Mouse (Mus musculus) intestine, postnatal 0 days (tissue): ENCODE results near the gene Ctnnal1. TPM values are rescaled to one million over a fixed set of nuclear protein-coding genes. Genes with fewer than 3 reads are reported as not detected.
A peak's percentile ranks its signal among the peaks of the same experiment; 100 is the strongest.

ENCODE experiments used
- ATAC-seq: fragments of 200-750 bp; cut with Nextera tagmentation; 2 replicates; pipeline ENCODE4 v1.8.0; 2017; ENCODE audit warnings: mild to moderate bottlenecking, moderate TSS enrichment, moderate library complexity
- H3K27ac ChIP-seq: fragments of 300-500 bp; sonication (generic); 2 replicates; pipeline ENCODE4 v1.5.1; 2014; ENCODE audit warnings: mild to moderate bottlenecking, low read depth, low read length, moderate library complexity
- H3K27me3 ChIP-seq: fragments of 300-500 bp; sonication (generic); replicated peaks from 2 replicates; pipeline ENCODE4 v1.6.1; 2014; ENCODE audit warnings: low read length, mixed read lengths; ENCODE audit not compliant: control insufficient read depth, insufficient read depth
- H3K36me3 ChIP-seq: fragments of 300-500 bp; sonication (generic); 2 replicates; pipeline ENCODE4 v1.6.1; 2014; ENCODE audit warnings: mild to moderate bottlenecking, moderate library complexity; ENCODE audit not compliant: control insufficient read depth, insufficient read depth
- H3K4me1 ChIP-seq: fragments of 300-500 bp; sonication (generic); replicated peaks from 2 replicates; pipeline ENCODE4 v1.6.1; 2014; ENCODE audit warnings: antibody characterized with exemption, low read length, mixed read lengths; ENCODE audit not compliant: control insufficient read depth, insufficient read depth
- H3K4me2 ChIP-seq: fragments of 300-500 bp; sonication (generic); replicated peaks from 2 replicates; pipeline ENCODE4 v1.6.1; 2014; ENCODE audit warnings: low read depth, mild to moderate bottlenecking, moderate library complexity
- H3K4me3 ChIP-seq: fragments of 300-500 bp; sonication (generic); 2 replicates; pipeline ENCODE4 v1.5.1; 2014; ENCODE audit warnings: low read depth, low read length
- H3K9ac ChIP-seq: fragments of 300-500 bp; sonication (generic); 2 replicates; pipeline ENCODE4 v1.6.1; 2014; ENCODE audit warnings: mild to moderate bottlenecking, low read depth, low read length
- H3K9me3 ChIP-seq: fragments of 300-500 bp; sonication (generic); 2 replicates; pipeline ENCODE4 v1.6.1; 2016; ENCODE audit warnings: mixed run types; ENCODE audit not compliant: control insufficient read depth
- CTCF ChIP-seq: sonication (generic); IDR thresholded peaks from 2 replicates; pipeline ENCODE4 v1.5.1; 2016; ENCODE audit warnings: low read depth, mild to moderate bottlenecking, control low read depth, antibody characterized with exemption, moderate library complexity
- WGBS: fragments of 180-500 bp; shearing (Covaris S2); extraction: QIAGEN DNeasy Blood & Tissue Kit; methylation state at CpG from one replicate; pipeline ENCODE4 v1.1.7; 2014; 5-methylcytosine and 5-hydroxymethylcytosine counted together
- polyA plus RNA-seq: library from polyadenylated mRNA; unstranded; fragments of >200 nt; fragmentation: Nextera tagmentation; extraction: Ambion mirVana; gene quantifications from 2 replicates; pipeline ENCODE4 v1.2.1, GENCODE M21; 2015

Gene Ctnnal1
- polyA plus RNA-seq, 1 experiment from 2014 or later = 10.1 TPM

DNA sequence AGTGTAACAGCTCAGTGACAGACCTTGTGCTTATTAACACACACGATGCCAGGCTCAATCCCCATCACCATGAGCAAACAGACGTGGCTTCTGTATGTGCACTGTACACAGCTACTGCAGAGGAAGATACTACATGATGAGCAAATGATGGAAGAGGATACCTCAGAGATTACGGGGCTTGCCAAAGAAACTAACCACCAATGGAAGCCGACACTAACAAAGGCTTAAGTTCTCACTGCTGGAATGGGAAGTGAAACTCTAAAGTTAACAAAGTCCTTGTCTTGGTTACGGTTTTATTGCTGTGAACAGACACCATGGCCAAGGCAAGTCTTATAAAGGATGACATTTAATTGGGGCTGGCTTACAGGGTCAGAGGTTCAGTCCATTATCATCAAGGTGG is 40.5 kb upstream of the Ctnnal1 start:
- H3K4me2 ChIP-seq = no peak overlapping the region
- H3K36me3 ChIP-seq = peaks cover 78% of the 10 kb centered on the region
- 82% methylated on average over 5 of the region's 5 CpGs for WGBS
- H3K27me3 ChIP-seq = no peaks in the 10 kb centered on the region
- TF ChIP-seq CTCF = no peak
- no peaks in the 10 kb centered on the region for H3K4me1 ChIP-seq
- H3K9me3 ChIP-seq = no peaks in the 10 kb centered on the region
- H3K4me3 ChIP-seq = no peak overlapping the region
- no peak overlapping the region for H3K27ac ChIP-seq
- H3K9ac ChIP-seq = no peak overlapping the region
- no peak for ATAC-seq

DNA sequence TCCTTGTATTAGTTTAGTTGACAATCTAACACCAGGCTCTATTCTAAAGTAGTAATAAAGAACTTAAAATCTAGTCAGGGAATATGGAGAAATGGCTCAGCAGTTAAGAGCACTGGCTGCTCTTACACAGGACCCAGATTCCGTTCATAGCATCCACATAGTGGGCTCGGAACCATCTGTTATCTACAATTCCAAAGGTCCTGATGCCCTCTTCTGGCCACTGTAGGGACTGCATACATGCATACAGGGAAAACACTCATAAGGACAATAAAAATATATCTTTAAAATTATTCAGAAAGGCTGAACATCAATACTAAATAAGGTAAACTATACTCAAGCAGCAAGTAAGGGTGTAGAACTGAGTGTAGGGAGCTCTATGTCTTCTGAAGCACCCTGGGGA is 36.7 kb upstream of the Ctnnal1 start:
- H3K4me1 ChIP-seq = no peaks in the 10 kb centered on the region
- peak; percentile 57 for TF ChIP-seq CTCF
- 98% methylated on average over 2 of the region's 2 CpGs for WGBS

DNA sequence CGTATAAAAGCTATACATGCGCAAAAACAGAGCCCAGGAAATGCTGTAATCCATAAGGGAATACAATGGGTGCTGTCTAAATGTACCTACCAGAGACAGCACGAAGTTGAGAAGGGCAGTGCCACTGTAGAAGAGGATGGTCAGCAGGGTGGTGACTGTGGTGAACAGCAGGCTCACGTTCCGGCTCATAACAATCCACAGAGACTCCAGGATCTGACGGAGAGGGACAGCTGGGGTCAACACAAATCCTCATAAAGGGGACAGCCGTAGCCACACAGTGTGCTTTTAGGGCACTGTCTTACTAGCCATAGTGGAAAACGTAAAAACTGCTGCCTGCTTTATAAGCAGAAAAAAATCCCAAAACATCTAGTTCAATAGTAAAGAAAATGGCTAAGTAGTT is 34.2 kb upstream of the Ctnnal1 start:
- H3K27me3 ChIP-seq = no peaks in the 10 kb centered on the region
- no peak overlapping the region for H3K9ac ChIP-seq
- no peak overlapping the region for H3K4me2 ChIP-seq
- ATAC-seq = no peak
- H3K27ac ChIP-seq = no peak overlapping the region
- H3K4me3 ChIP-seq = no peak overlapping the region
- H3K9me3 ChIP-seq = no peaks in the 10 kb centered on the region
- H3K4me1 ChIP-seq = no peaks in the 10 kb centered on the region
- no peak for TF ChIP-seq CTCF
- H3K36me3 ChIP-seq = peaks cover 80% of the 10 kb centered on the region
- 95% methylated on average over 8 of the region's 8 CpGs for WGBS

More for the DNA sequence above, 36.7 kb upstream of the Ctnnal1 start:
- ATAC-seq = no peak
- Histone ChIP-seq H3K36me3 (peaks cover 85% of the 10 kb centered on the region), H3K4me3 (no peak overlapping the region), H3K9me3 (no peaks in the 10 kb centered on the region), H3K4me2 (no peak overlapping the region), H3K9ac (no peak overlapping the region), H3K27ac (no peak overlapping the region), H3K27me3 (no peaks in the 10 kb centered on the region)

DNA sequence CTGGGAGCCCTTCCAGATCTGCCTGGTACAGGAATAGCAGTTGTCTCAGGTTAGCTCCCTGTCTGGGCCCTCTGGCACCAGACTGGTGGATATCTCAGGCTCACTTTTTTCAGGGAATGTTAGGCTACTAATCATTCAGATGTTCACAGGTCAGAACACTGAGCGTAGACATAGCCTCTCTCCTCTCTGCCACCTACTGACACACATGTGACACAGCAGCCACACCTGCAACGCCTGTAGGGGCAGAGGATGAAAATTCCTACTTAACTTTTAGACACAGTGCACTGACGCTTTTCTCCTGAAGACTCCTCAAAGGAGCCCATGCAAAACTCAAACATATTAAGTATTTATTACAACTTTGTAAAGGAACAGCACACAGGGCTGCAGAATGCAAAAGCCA is 32.5 kb upstream of the Ctnnal1 start:
- ATAC-seq = no peak

DNA sequence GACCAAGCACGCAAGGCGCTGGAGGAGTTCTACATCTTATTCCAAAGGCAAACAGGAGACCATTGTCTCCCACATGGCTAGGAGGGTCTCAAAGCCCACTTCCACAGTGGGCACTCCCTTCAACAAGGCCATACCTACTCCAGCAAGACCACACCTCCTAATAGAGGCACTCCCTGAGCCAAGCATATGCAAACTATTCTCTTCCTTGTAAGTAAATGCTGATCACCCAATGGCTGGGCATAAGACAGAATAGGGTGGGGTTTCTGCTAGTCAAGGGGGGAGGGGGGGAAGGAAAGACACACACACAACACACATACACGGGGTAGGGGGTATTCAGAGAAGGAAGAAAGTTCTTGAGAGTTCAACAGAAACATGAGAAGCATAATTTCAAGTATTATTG is 29.2 kb upstream of the Ctnnal1 start:
- no peak for ATAC-seq
- no peak overlapping the region for H3K4me3 ChIP-seq
- no peak for TF ChIP-seq CTCF
- 93% methylated on average over 3 of the region's 3 CpGs for WGBS
- no peak overlapping the region for H3K4me2 ChIP-seq
- H3K9ac ChIP-seq = no peak overlapping the region
- H3K27ac ChIP-seq = no peak overlapping the region
- H3K36me3 ChIP-seq = peaks cover 50% of the 10 kb centered on the region
- no peaks in the 10 kb centered on the region for H3K9me3 ChIP-seq
- 0 out of 2 replicates have a peak, but pooled peaks cover 5% of the 10 kb centered on the region for H3K4me1 ChIP-seq
- no peaks in the 10 kb centered on the region for H3K27me3 ChIP-seq

More for the DNA sequence above, 32.5 kb upstream of the Ctnnal1 start:
- no peak overlapping the region for H3K27ac ChIP-seq
- no peaks in the 10 kb centered on the region for H3K9me3 ChIP-seq
- H3K36me3 ChIP-seq = peaks cover 68% of the 10 kb centered on the region
- TF ChIP-seq CTCF = peak; percentile 56
- H3K9ac ChIP-seq = no peak overlapping the region
- no peak overlapping the region for H3K4me2 ChIP-seq
- 77% methylated on average over 3 of the region's 3 CpGs for WGBS
- no peak overlapping the region for H3K4me3 ChIP-seq
- 0 out of 2 replicates have a peak, but pooled peaks cover 5% of the 10 kb centered on the region for H3K4me1 ChIP-seq
- no peaks in the 10 kb centered on the region for H3K27me3 ChIP-seq

DNA sequence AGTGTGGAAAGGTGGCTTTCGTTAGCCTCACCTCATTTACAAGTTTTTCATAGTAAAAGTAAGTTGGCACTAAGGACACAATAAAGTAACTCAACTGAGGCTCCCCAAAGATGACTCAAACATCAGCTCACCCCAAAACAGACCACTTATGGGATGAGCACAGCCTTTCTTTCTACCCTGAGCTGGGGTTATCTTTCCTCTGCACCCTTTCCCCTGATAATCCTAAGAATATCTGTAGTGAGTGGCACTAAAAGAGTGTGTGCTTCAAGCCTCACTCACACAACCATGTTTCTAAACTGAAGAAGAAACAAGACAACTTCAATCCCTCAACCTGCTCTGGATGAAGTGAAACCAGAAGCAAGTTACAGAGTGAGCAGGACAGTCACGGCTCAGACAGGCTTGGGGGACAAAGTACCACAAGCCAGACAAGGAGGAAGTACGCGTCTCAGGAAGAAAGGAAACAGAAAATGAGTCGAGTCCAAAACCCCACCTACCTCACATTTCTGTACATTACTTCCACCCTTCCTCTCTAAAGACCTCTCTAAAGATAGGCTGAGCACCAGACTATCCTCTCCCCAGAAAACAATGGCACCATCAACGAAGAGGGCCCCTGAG is 27.6 kb upstream of the Ctnnal1 start:
- H3K9ac ChIP-seq = no peak overlapping the region
- H3K9me3 ChIP-seq = no peaks in the 10 kb centered on the region
- 36% methylated on average over 6 of the region's 6 CpGs for WGBS
- H3K4me2 ChIP-seq = peak overlapping the region; percentile 51; the same call in 1 of the 2 replicates
- no peak overlapping the region for H3K4me3 ChIP-seq
- H3K4me1 ChIP-seq = 0 out of 2 replicates have a peak, but pooled peaks cover 5% of the 10 kb centered on the region
- peaks cover 46% of the 10 kb centered on the region for H3K36me3 ChIP-seq
- ATAC-seq = peak; percentile 86
- no peak for TF ChIP-seq CTCF
- H3K27ac ChIP-seq = peak overlapping the region; percentile 76
- no peaks in the 10 kb centered on the region for H3K27me3 ChIP-seq
